Mouse (Mus musculus) olfactory bulb, adult 2 months (tissue): ENCODE data around the gene Myo1f.

ENCODE experiments used
- CTCF ChIP-seq: fragments of 200-500 bp; IDR thresholded peaks from 2 replicates; pipeline ENCODE4 v1.5.1; 2012; ENCODE audit warnings: low read depth, mild to moderate bottlenecking, low read length, moderate library complexity; ENCODE audit not compliant: insufficient read depth
- POLR2A ChIP-seq: fragments of 200-500 bp; IDR thresholded peaks from 2 replicates; pipeline ENCODE4 v1.6.1; 2012; ENCODE audit warnings: mild to moderate bottlenecking, low read depth, low read length, moderate library complexity; ENCODE audit not compliant: insufficient read depth

GRCm38 (mm10) chr17:33555223-33555855, at the start of gene Myo1f:
- TF ChIP-seq CTCF (no peak), POLR2A (no peak)
